Mouse (Mus musculus) forebrain, embryonic 12.5 days (tissue): Measurements from ENCODE around the gene Inka2. TPM values are rescaled to one million over a fixed set of nuclear protein-coding genes. Genes with fewer than 3 reads are reported as not detected.

Experiments used
- ATAC-seq: fragments of 200-750 bp; cut with Nextera tagmentation; 2 replicates; pipeline ENCODE4 v1.8.0; 2017; ENCODE audit warnings: moderate TSS enrichment; ENCODE audit not compliant: low FRiP score
- H3K27ac ChIP-seq: fragments of 300-500 bp; sonication (generic); 2 replicates; pipeline ENCODE4 v1.5.1; 2016; ENCODE audit warnings: mild to moderate bottlenecking
- H3K27me3 ChIP-seq: fragments of 300-500 bp; sonication (generic); 2 replicates; pipeline ENCODE4 v1.6.1; 2016; ENCODE audit warnings: mild to moderate bottlenecking
- H3K36me3 ChIP-seq: fragments of 300-500 bp; sonication (generic); replicated peaks from 2 replicates; pipeline ENCODE4 v1.6.1; 2016; ENCODE audit warnings: mild to moderate bottlenecking
- H3K4me1 ChIP-seq: fragments of 300-500 bp; sonication (generic); 2 replicates; pipeline ENCODE4 v1.6.1; 2016
- H3K4me2 ChIP-seq: fragments of 300-500 bp; sonication (generic); 2 replicates; pipeline ENCODE4 v1.6.1; 2016; ENCODE audit warnings: mild to moderate bottlenecking, moderate library complexity
- H3K4me3 ChIP-seq: fragments of 300-500 bp; sonication (generic); replicated peaks from 2 replicates; pipeline ENCODE4 v1.5.1; 2016; ENCODE audit warnings: mild to moderate bottlenecking
- H3K9ac ChIP-seq: fragments of 300-500 bp; sonication (generic); 2 replicates; pipeline ENCODE4 v1.6.1; 2016; ENCODE audit warnings: mild to moderate bottlenecking
- H3K9me3 ChIP-seq: fragments of 300-500 bp; sonication (generic); 2 replicates; pipeline ENCODE4 v1.6.1; 2016
- WGBS: fragments of 180-500 bp; shearing (Covaris S2); methylation state at CpG from one replicate; pipeline ENCODE4 v1.1.7; 2016; 5-methylcytosine and 5-hydroxymethylcytosine counted together
- polyA plus RNA-seq: library from polyadenylated mRNA; unstranded; fragments of >200 nt; fragmentation: Nextera tagmentation; extraction: Ambion mirVana; gene quantifications from 2 replicates; pipeline ENCODE4 v1.2.1, GENCODE M21; 2016

Gene Inka2
- polyA plus RNA-seq, 1 experiment from 2014 or later: 4.1 TPM

GRCm38 (mm10) chr3:105716353-105717000, 12.1 kb downstream of the Inka2 start:
- Histone ChIP-seq H3K36me3 (no peaks in the 10 kb centered on the region), H3K9me3 (no peaks in the 10 kb centered on the region), H3K27ac (no peak overlapping the region), H3K4me3 (no peak overlapping the region), H3K9ac (no peak overlapping the region), H3K4me1 (peaks cover 20% of the 10 kb centered on the region), H3K27me3 (no peaks in the 10 kb centered on the region), H3K4me2 (no peak overlapping the region)
- WGBS: 65% methylated on average over 18 of the region's 18 CpGs
- ATAC-seq: no peak

GRCm38 (mm10) chr3:105717856-105718555, 13.6 kb downstream of the Inka2 start:
- WGBS: 57% methylated on average over 11 of the region's 11 CpGs
- no peaks in the 10 kb centered on the region for H3K27me3 ChIP-seq

GRCm38 (mm10) chr3:105718746-105719145, 14.3 kb downstream of the Inka2 start:
- no peak overlapping the region for H3K4me2 ChIP-seq
- no peak overlapping the region for H3K4me3 ChIP-seq
- H3K27ac ChIP-seq: no peak overlapping the region
- H3K27me3 ChIP-seq: no peaks in the 10 kb centered on the region
- ATAC-seq: no peak
- peaks cover 20% of the 10 kb centered on the region for H3K4me1 ChIP-seq
- no peak overlapping the region for H3K9ac ChIP-seq
- no peaks in the 10 kb centered on the region for H3K36me3 ChIP-seq
- 68% methylated on average over 4 of the region's 4 CpGs for WGBS
- H3K9me3 ChIP-seq: no peaks in the 10 kb centered on the region

More at GRCm38 (mm10) chr3:105717856-105718555, 13.6 kb downstream of the Inka2 start:
- no peak overlapping the region for H3K9ac ChIP-seq
- ATAC-seq: peak; percentile 73; the same call in 1 of the 2 replicates
- H3K4me2 ChIP-seq: no peak overlapping the region
- H3K4me1 ChIP-seq: peaks cover 20% of the 10 kb centered on the region
- peak overlapping the region; percentile 25; the same call in 1 of the 2 replicates for H3K27ac ChIP-seq
- no peak overlapping the region for H3K4me3 ChIP-seq
- no peaks in the 10 kb centered on the region for H3K9me3 ChIP-seq
- H3K36me3 ChIP-seq: no peaks in the 10 kb centered on the region

- no peak overlapping the region for H3K4me3 ChIP-seq
- H3K27me3 ChIP-seq: no peaks in the 10 kb centered on the region
- H3K36me3 ChIP-seq: no peaks in the 10 kb centered on the region
- H3K27ac ChIP-seq: no peak overlapping the region
- no peaks in the 10 kb centered on the region for H3K9me3 ChIP-seq
- H3K9ac ChIP-seq: no peak overlapping the region
- H3K4me2 ChIP-seq: no peak overlapping the region
- ATAC-seq: no peak
- H3K4me1 ChIP-seq: peaks cover 11% of the 10 kb centered on the region
- 69% methylated on average over 4 of the region's 4 CpGs for WGBS
These were observed 15.6 kb downstream of the Inka2 start for GRCm38 (mm10) chr3:105719979-105720378.

- Histone ChIP-seq H3K9me3 (no peaks in the 10 kb centered on the region), H3K27me3 (no peaks in the 10 kb centered on the region), H3K4me3 (no peak overlapping the region), H3K4me1 (peaks cover 11% of the 10 kb centered on the region), H3K9ac (no peak overlapping the region), H3K4me2 (no peak overlapping the region), H3K36me3 (no peaks in the 10 kb centered on the region), H3K27ac (no peak overlapping the region)
- ATAC-seq: no peak
- WGBS: 85% methylated on average over 4 of the region's 4 CpGs
These were observed 16.1 kb downstream of the Inka2 start for GRCm38 (mm10) chr3:105720514-105720913.

DNA sequence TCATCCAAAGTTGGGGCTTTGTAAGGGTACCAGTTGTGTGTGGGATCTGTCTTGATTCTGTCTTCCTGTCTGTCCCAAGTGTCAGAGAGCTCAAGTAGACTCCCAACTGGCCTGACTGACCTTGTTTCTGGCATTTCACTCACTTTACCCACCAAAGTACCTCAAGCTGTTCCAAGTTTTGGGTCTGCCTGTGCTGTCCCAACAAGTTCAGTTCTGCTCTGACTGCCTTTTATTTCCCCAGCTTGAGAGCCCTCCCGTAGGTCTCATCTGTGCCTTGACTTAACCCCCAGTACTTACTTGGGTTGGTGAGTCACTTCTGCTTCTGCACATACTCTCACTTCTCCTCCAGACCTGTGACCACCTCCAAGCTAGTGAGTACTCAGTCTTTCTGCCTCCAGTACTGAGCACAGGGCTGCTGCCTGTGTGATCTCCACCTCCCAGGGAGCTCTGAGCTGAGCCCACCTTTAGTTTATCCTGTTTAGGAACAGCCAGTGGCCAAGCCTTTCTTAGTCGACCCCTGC, 17.3 kb downstream of the Inka2 start:
- H3K9me3 ChIP-seq: no peaks in the 10 kb centered on the region
- 69% methylated on average over 2 of the region's 2 CpGs for WGBS

DNA sequence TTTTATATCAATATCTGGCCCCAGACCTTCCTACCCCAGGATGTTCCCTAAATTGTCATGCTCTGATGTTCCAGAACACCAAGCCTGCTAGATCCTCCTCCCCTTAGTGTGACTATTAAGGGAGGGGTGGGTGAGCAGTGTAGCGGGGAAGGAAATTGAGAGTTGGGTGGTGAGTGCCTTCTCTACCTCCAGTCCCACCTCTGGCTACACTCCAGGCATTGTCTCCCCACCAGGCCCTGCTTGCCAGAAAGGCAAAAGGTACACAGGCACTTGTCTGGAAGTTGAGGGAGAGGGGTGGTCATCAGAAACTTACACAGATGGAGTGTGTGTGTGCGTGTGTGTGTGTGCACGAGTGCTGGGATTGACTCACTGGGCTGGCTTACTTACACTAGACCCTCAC, 18.1 kb downstream of the Inka2 start:
- Histone ChIP-seq H3K4me3 (no peak overlapping the region), H3K4me2 (no peak overlapping the region), H3K27ac (no peak overlapping the region), H3K27me3 (no peaks in the 10 kb centered on the region), H3K9ac (no peak overlapping the region), H3K36me3 (no peaks in the 10 kb centered on the region; the same call in 1 of the 2 replicates), H3K9me3 (no peaks in the 10 kb centered on the region), H3K4me1 (peaks cover 11% of the 10 kb centered on the region)
- 84% methylated on average over 3 of the region's 3 CpGs for WGBS
- ATAC-seq: no peak

More for the DNA sequence above, 17.3 kb downstream of the Inka2 start:
- H3K36me3 ChIP-seq: no peaks in the 10 kb centered on the region
- H3K27me3 ChIP-seq: no peaks in the 10 kb centered on the region
- no peak overlapping the region for H3K4me3 ChIP-seq
- no peak for ATAC-seq
- peaks cover 11% of the 10 kb centered on the region for H3K4me1 ChIP-seq
- no peak overlapping the region for H3K27ac ChIP-seq
- no peak overlapping the region for H3K4me2 ChIP-seq
- H3K9ac ChIP-seq: no peak overlapping the region

DNA sequence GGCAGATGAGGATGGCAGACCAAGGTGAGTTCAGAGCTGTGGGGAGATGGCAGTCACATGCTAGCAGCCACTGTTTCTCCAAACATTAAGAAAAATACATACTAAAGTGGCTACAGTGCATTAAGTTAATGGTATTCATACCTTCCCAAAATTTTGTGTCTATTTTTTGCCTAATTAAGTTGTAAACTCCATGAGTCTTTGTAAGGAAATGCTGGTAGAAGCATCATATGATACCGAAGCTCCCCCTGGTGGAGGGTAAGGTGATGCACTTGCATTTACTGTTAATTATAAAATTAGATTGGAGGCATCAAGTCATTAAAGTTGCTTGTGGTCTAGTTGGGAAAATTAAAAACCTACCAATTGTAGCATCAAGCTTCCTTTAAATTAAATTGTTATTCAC, 21.6 kb downstream of the Inka2 start:
- ATAC-seq: no peak
- no peaks in the 10 kb centered on the region for H3K27me3 ChIP-seq
- 5% methylated on average over 1 of the region's 1 CpGs for WGBS

GRCm38 (mm10) chr3:105732360-105732759, 28.0 kb downstream of the Inka2 start:
- Histone ChIP-seq H3K36me3 (peaks cover 21% of the 10 kb centered on the region), H3K4me1 (no peaks in the 10 kb centered on the region), H3K4me3 (no peak overlapping the region), H3K9ac (no peak overlapping the region), H3K9me3 (no peaks in the 10 kb centered on the region), H3K4me2 (no peak overlapping the region), H3K27me3 (no peaks in the 10 kb centered on the region), H3K27ac (no peak overlapping the region)
- 87% methylated on average over 4 of the region's 4 CpGs for WGBS
- ATAC-seq: no peak

More for the DNA sequence above, 21.6 kb downstream of the Inka2 start:
- H3K9ac ChIP-seq: no peak overlapping the region
- H3K4me2 ChIP-seq: no peak overlapping the region
- no peak overlapping the region for H3K4me3 ChIP-seq
- H3K36me3 ChIP-seq: peaks cover 7% of the 10 kb centered on the region; the same call in 1 of the 2 replicates
- no peaks in the 10 kb centered on the region for H3K4me1 ChIP-seq
- no peak overlapping the region for H3K27ac ChIP-seq
- H3K9me3 ChIP-seq: no peaks in the 10 kb centered on the region

DNA sequence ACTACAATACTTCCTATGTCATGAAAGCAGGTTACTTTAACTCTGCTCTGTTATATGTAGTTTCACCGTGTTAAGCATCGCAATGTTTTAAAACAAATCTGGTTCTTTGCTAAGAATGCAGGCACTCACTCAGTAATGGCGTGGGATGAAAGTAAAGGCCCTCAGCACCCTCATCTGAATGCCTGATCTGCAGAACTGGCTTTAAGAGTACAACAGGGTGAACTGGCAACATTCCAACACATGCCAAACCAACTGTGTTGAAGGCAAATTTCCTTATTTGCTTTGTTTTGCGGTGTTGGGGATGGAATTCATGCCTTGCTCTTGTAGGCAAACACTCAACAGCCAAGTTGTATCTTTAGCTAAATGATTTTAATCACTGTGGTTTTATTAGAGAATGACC, 29.1 kb downstream of the Inka2 start:
- Histone ChIP-seq H3K9ac (no peak overlapping the region), H3K4me2 (no peak overlapping the region), H3K4me1 (no peaks in the 10 kb centered on the region), H3K36me3 (peaks cover 24% of the 10 kb centered on the region), H3K27ac (no peak overlapping the region), H3K27me3 (no peaks in the 10 kb centered on the region), H3K9me3 (no peaks in the 10 kb centered on the region), H3K4me3 (no peak overlapping the region)
- 88% methylated on average over 4 of the region's 4 CpGs for WGBS
- ATAC-seq: no peak

GRCm38 (mm10) chr3:105735285-105735684, 30.9 kb downstream of the Inka2 start:
- no peak for ATAC-seq
- Histone ChIP-seq H3K36me3 (peaks cover 23% of the 10 kb centered on the region), H3K27me3 (no peaks in the 10 kb centered on the region), H3K4me2 (no peak overlapping the region), H3K4me1 (no peaks in the 10 kb centered on the region), H3K9ac (no peak overlapping the region), H3K27ac (no peak overlapping the region), H3K4me3 (no peak overlapping the region), H3K9me3 (no peaks in the 10 kb centered on the region)

DNA sequence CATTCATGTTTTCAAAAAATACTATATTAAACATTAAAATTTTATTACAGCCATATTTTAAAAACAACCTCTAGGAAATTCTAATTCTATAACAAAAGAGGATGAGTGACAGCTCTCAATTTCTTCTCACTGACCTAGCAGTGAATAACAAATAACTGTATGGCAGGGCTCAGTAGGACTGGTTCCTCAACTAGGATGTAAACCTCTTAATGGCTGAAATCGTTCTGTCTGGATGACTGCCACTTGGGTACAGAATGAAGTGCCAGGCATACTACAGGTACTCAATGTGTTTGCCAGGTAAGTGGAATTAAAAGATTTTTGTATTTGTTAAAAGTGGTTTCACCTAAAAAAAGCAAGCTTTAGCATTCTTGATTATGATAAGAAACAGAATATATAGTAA, 31.7 kb downstream of the Inka2 start:
- Histone ChIP-seq H3K27ac (no peak overlapping the region), H3K9ac (no peak overlapping the region), H3K4me3 (no peak overlapping the region), H3K4me1 (no peaks in the 10 kb centered on the region), H3K36me3 (peaks cover 16% of the 10 kb centered on the region), H3K4me2 (no peak overlapping the region), H3K27me3 (no peaks in the 10 kb centered on the region), H3K9me3 (no peaks in the 10 kb centered on the region)
- ATAC-seq: no peak
- WGBS: 79% methylated on average over 1 of the region's 1 CpGs

GRCm38 (mm10) chr3:105737070-105737469, 32.7 kb downstream of the Inka2 start:
- H3K4me3 ChIP-seq: no peak overlapping the region
- H3K4me1 ChIP-seq: no peaks in the 10 kb centered on the region
- no peaks in the 10 kb centered on the region for H3K9me3 ChIP-seq
- ATAC-seq: no peak
- H3K27ac ChIP-seq: no peak overlapping the region
- H3K36me3 ChIP-seq: peaks cover 14% of the 10 kb centered on the region
- H3K9ac ChIP-seq: no peak overlapping the region
- WGBS: 93% methylated on average over 7 of the region's 7 CpGs
- H3K4me2 ChIP-seq: no peak overlapping the region
- no peaks in the 10 kb centered on the region for H3K27me3 ChIP-seq
